Mouse (Mus musculus): ENCODE results near the gene Ganab.

The Ganab gene

GRCm38 (mm10) chr19:8927891-8928525 is 30.1 kb downstream of the Ganab start:
- CTCF ChIA-PET = no interaction called here

- CTCF ChIA-PET = interaction anchor here (0.8 to 1.0 kb wide), 2 partner anchors 9 to 23 kb away, joined by 3 to 5 read pairs; partner anchors contain the start of gene B3gat3
Observed at GRCm38 (mm10) chr19:8928689-8929223, 30.9 kb downstream of the Ganab start.

GRCm38 (mm10) chr19:8929224-8930088 is 31.6 kb downstream of the Ganab start, which contains the start of the genes Rom1 and Eml3:
Rom1 (minus strand) TSS chr19:8929356.
Eml3 (plus strand) TSS chr19:8929552.
- CTCF ChIA-PET = interaction anchor here (0.8 to 1.0 kb wide), 3 partner anchors 9 to 35 kb away, joined by 3 to 5 read pairs (median 3); partner anchors contain the start of gene B3gat3

- CTCF ChIA-PET = interaction anchor here (0.6 to 1.0 kb wide), 2 partner anchors 35 to 106 kb away, joined by 3 read pairs; no protein-coding TSS in a partner anchor
Observed at GRCm38 (mm10) chr19:8930117-8930516, 32.2 kb downstream of the Ganab start.

- CTCF ChIA-PET = interaction anchor here (0.5 to 1.0 kb wide), 4 partner anchors 34 to 105 kb away, joined by 3 to 4 read pairs (median 3); no protein-coding TSS in a partner anchor
Observed at GRCm38 (mm10) chr19:8930771-8931170, 32.9 kb downstream of the Ganab start.

- CTCF ChIA-PET = interaction anchor here (0.6 to 1.0 kb wide), 3 partner anchors 16 to 1904 kb away, joined by 4 to 7 read pairs (median 4); no protein-coding TSS in a partner anchor
Observed at GRCm38 (mm10) chr19:8936736-8937135, 38.9 kb downstream of the Ganab start.

GRCm38 (mm10) chr19:8940526-8941133 is 42.8 kb downstream of the Ganab start:
- CTCF ChIA-PET = interaction anchor here (0.6 kb wide), 1 partner anchor 18 kb away, joined by 6 read pairs; no protein-coding TSS in a partner anchor

GRCm38 (mm10) chr19:8941136-8941514 is 43.3 kb downstream of the Ganab start:
- CTCF ChIA-PET = interaction anchor here (0.6 kb wide), 1 partner anchor 19 kb away, joined by 6 read pairs; no protein-coding TSS in a partner anchor

GRCm38 (mm10) chr19:8941515-8942217 is 43.8 kb downstream of the Ganab start, which contains the start of gene Mta2:
Mta2 (plus strand) TSS chr19:8941875.
- CTCF ChIA-PET = interaction anchor here (0.6 to 1.2 kb wide), 2 partner anchors 10 to 19 kb away, joined by 3 to 6 read pairs; no protein-coding TSS in a partner anchor

GRCm38 (mm10) chr19:8942276-8942964 is 44.5 kb downstream of the Ganab start:
- CTCF ChIA-PET = interaction anchor here (0.6 to 1.2 kb wide), 2 partner anchors 9 to 80 kb away, joined by 3 to 4 read pairs; no protein-coding TSS in a partner anchor

- CTCF ChIA-PET = interaction anchor here (0.6 kb wide), 1 partner anchor 80 kb away, joined by 4 read pairs; no protein-coding TSS in a partner anchor
Observed at GRCm38 (mm10) chr19:8943047-8943446, 45.2 kb downstream of the Ganab start.

GRCm38 (mm10) chr19:8944062-8944461 is 46.2 kb downstream of the Ganab start:
- CTCF ChIA-PET = interaction anchor here (0.7 kb wide), 1 partner anchor 26 kb away, joined by 5 read pairs; no protein-coding TSS in a partner anchor

- CTCF ChIA-PET = no interaction called here
Observed at GRCm38 (mm10) chr19:8944750-8945149, 46.9 kb downstream of the Ganab start.

- CTCF ChIA-PET = interaction anchor here (0.6 to 0.7 kb wide), 3 partner anchors 23 to 217 kb away, joined by 3 to 6 read pairs (median 5); no protein-coding TSS in a partner anchor
Observed at GRCm38 (mm10) chr19:8945251-8945650, 47.4 kb downstream of the Ganab start.

GRCm38 (mm10) chr19:8946929-8947328 is 49.1 kb downstream of the Ganab start:
- CTCF ChIA-PET = no interaction called here

GRCm38 (mm10) chr19:8950190-8950589 is 52.3 kb downstream of the Ganab start:
- CTCF ChIA-PET = no interaction called here

- CTCF ChIA-PET = interaction anchor here (1.0 to 1.4 kb wide), 2 partner anchors 10 to 23 kb away, joined by 3 read pairs; partner anchors contain the start of gene Mta2
Observed at GRCm38 (mm10) chr19:8952241-8952640, 54.4 kb downstream of the Ganab start.

GRCm38 (mm10) chr19:8953135-8954039 is 55.5 kb downstream of the Ganab start, which contains the start of gene Tut1:
Tut1 (plus strand) TSS chr19:8953847.
- CTCF ChIA-PET = interaction anchor here (0.5 to 1.2 kb wide), 4 partner anchors 13 to 109 kb away, joined by 3 to 6 read pairs (median 4); partner anchors contain the start of gene Eef1g

All from spleen, embryonic (tissue).